ENCODE assay signal across 25 mouse cellular contexts in the genomic region with DNA sequence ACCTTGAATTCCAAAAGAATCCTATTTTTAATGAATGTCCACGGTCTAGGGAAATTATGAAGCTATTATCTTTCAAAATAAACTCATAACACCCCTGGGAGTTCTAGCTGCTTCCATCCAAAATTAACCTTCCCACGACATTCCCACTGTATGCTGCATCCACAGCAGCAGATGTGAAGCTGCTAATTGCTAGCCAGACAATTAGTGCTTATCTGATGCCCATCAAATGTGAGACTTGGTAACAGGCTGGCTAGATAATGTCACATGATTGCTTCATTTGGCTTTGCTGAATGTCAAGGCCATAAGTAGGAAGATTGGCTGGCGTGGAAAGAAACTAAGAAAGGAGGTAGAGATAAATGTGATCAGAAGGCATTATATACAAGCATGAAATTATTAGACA.
DNase-seq lines count a peak whose midpoint lies in the region; ATAC-seq and TF ChIP-seq lines count a peak whose summit lies in the region.
"Had no signal": no experiment of that assay in that cellular context is flagged by ENCODE, and none has a peak within 500 bp of the region (broad histone marks: within the 10 kb centered on the region; RNA-seq: fewer than 3 reads in every experiment).

No protein-coding gene starts in this region.

- no peak overlapping the region for H3K4me3 ChIP-seq in forebrain, embryonic 11.5 days (ENCODE audit: low read depth, low read length)
- no peak overlapping the region for H3K4me3 ChIP-seq in forebrain, embryonic 10.5 days
- no peak overlapping the region for H3K4me3 ChIP-seq in neural tube, embryonic 12.5 days
- no peak overlapping the region for H3K4me3 ChIP-seq in neural tube, embryonic 15.5 days (replicated peaks)
- H3K4me3 ChIP-seq in forebrain, postnatal 0 days (ENCODE audit: low read depth, low read length) = no peak overlapping the region
- H3K4me3 ChIP-seq in intestine, postnatal 0 days (ENCODE audit: low read depth, low read length) = no peak overlapping the region
- H3K4me3 ChIP-seq: heart, adult 2 months; heart, embryonic 13.5 days; layer of hippocampus, adult 2 months; stomach, embryonic 15.5 days had no signal

- 0 out of 2 replicates have a peak, but pooled peaks have one; percentile 33 for ATAC-seq in forebrain, embryonic 11.5 days (replicated peaks; ENCODE audit: low FRiP score)
- ATAC-seq in neural tube, embryonic 12.5 days (ENCODE audit: low FRiP score, low read depth) = 0 out of 2 replicates have a peak, but pooled peaks have one; percentile 41
- ATAC-seq in neural tube, embryonic 15.5 days (ENCODE audit: low FRiP score) = no peak
- peak; percentile 43; the same call in 1 of the 2 replicates for ATAC-seq in forebrain, postnatal 0 days
- no peak for ATAC-seq in intestine, postnatal 0 days
- ATAC-seq: liver, postnatal 0 days; lung, postnatal 0 days; midbrain, embryonic 16.5 days had no signal

- H3K9ac ChIP-seq in forebrain, embryonic 11.5 days (ENCODE audit: low read length) = no peak overlapping the region
- H3K9ac ChIP-seq in neural tube, embryonic 12.5 days = no peak overlapping the region
- H3K9ac ChIP-seq in neural tube, embryonic 15.5 days (replicated peaks) = no peak overlapping the region
- no peak overlapping the region for H3K9ac ChIP-seq in forebrain, postnatal 0 days
- no peak overlapping the region for H3K9ac ChIP-seq in intestine, postnatal 0 days (ENCODE audit: low read depth, low read length)
- H3K9ac ChIP-seq: heart, embryonic 13.5 days; liver, postnatal 0 days; stomach, embryonic 15.5 days had no signal

- no peaks in the 10 kb centered on the region for H3K27me3 ChIP-seq in forebrain, embryonic 11.5 days (ENCODE audit: control insufficient read depth, insufficient read depth, low read length)
- no peaks in the 10 kb centered on the region for H3K27me3 ChIP-seq in forebrain, embryonic 10.5 days (ENCODE audit: poor library complexity, severe bottlenecking)
- no peaks in the 10 kb centered on the region for H3K27me3 ChIP-seq in neural tube, embryonic 12.5 days (replicated peaks)
- H3K27me3 ChIP-seq in neural tube, embryonic 15.5 days (replicated peaks) = no peaks in the 10 kb centered on the region
- H3K27me3 ChIP-seq in forebrain, postnatal 0 days (ENCODE audit: insufficient read depth, low read length) = no peaks in the 10 kb centered on the region
- H3K27me3 ChIP-seq in intestine, postnatal 0 days (replicated peaks; ENCODE audit: control insufficient read depth, insufficient read depth, low read length) = no peaks in the 10 kb centered on the region
- H3K27me3 ChIP-seq: heart, embryonic 13.5 days; stomach, embryonic 15.5 days had no signal

- DNase-seq in forebrain, embryonic 11.5 days (ENCODE audit: low spot score) = no peak
- no peak for DNase-seq in forebrain, embryonic 10.5 days (ENCODE audit: extremely low spot score, low spot score)
- no peak for DNase-seq in forebrain, postnatal 0 days
- DNase-seq in retina, embryonic 14.5 days (ENCODE audit: low spot score) = peak; percentile 4
- DNase-seq in urinary bladder, postnatal 10 days (ENCODE audit: low spot score) = no peak
- DNase-seq: adrenal gland, postnatal 14 days; cerebellum, adult 11 months; cerebellum, adult 9-11 months; gastrocnemius, postnatal 36 days; heart, adult 2 months; heart, postnatal 14 days; kidney, adult 9 months; kidney, postnatal 25 days; layer of hippocampus, postnatal 36 days; liver, postnatal 0 days; thymus, adult 18-20 months; thymus, postnatal 36 days had no signal

- WGBS in forebrain, embryonic 11.5 days = 70% methylated on average over 3 of the region's 3 CpGs
- WGBS in forebrain, embryonic 10.5 days = 89% methylated on average over 3 of the region's 3 CpGs
- 61% methylated on average over 3 of the region's 3 CpGs for WGBS in neural tube, embryonic 12.5 days
- 25% methylated on average over 3 of the region's 3 CpGs for WGBS in neural tube, embryonic 15.5 days
- WGBS in forebrain, postnatal 0 days = 45% methylated on average over 3 of the region's 3 CpGs
- WGBS in intestine, postnatal 0 days = 75% methylated on average over 3 of the region's 3 CpGs

- H3K9me3 ChIP-seq in forebrain, embryonic 11.5 days (ENCODE audit: control insufficient read depth, low read length) = no peaks in the 10 kb centered on the region
- no peaks in the 10 kb centered on the region for H3K9me3 ChIP-seq in forebrain, embryonic 10.5 days
- H3K9me3 ChIP-seq in neural tube, embryonic 12.5 days = no peaks in the 10 kb centered on the region
- no peaks in the 10 kb centered on the region for H3K9me3 ChIP-seq in neural tube, embryonic 15.5 days (replicated peaks)
- no peaks in the 10 kb centered on the region for H3K9me3 ChIP-seq in forebrain, postnatal 0 days (ENCODE audit: low read length)
- no peaks in the 10 kb centered on the region for H3K9me3 ChIP-seq in intestine, postnatal 0 days (ENCODE audit: control insufficient read depth)
- H3K9me3 ChIP-seq: heart, embryonic 13.5 days; stomach, embryonic 15.5 days had no signal

- no peaks in the 10 kb centered on the region for H3K36me3 ChIP-seq in forebrain, embryonic 11.5 days (ENCODE audit: control insufficient read depth, insufficient read depth, low read length)
- no peaks in the 10 kb centered on the region for H3K36me3 ChIP-seq in forebrain, embryonic 10.5 days (replicated peaks)
- no peaks in the 10 kb centered on the region for H3K36me3 ChIP-seq in neural tube, embryonic 12.5 days
- no peaks in the 10 kb centered on the region for H3K36me3 ChIP-seq in neural tube, embryonic 15.5 days
- no peaks in the 10 kb centered on the region for H3K36me3 ChIP-seq in forebrain, postnatal 0 days (ENCODE audit: insufficient read depth)
- H3K36me3 ChIP-seq in intestine, postnatal 0 days (ENCODE audit: control insufficient read depth, insufficient read depth) = no peaks in the 10 kb centered on the region
- H3K36me3 ChIP-seq: heart, embryonic 13.5 days; stomach, embryonic 15.5 days had no signal

- TF ChIP-seq CTCF in forebrain, postnatal 0 days (IDR thresholded peaks at IDR 0.05; ENCODE audit: low read depth) = no peak
- TF ChIP-seq CTCF in intestine, postnatal 0 days (IDR thresholded peaks at IDR 0.05; ENCODE audit: low read depth) = no peak

- H3K4me1 ChIP-seq in forebrain, embryonic 11.5 days (replicated peaks; ENCODE audit: control insufficient read depth, insufficient read depth, low read length) = no peaks in the 10 kb centered on the region
- no peaks in the 10 kb centered on the region for H3K4me1 ChIP-seq in forebrain, embryonic 10.5 days
- H3K4me1 ChIP-seq in neural tube, embryonic 12.5 days = no peaks in the 10 kb centered on the region
- peaks cover 2% of the 10 kb centered on the region; the same call in 1 of the 2 replicates for H3K4me1 ChIP-seq in neural tube, embryonic 15.5 days
- H3K4me1 ChIP-seq in forebrain, postnatal 0 days (ENCODE audit: insufficient read depth) = 0 out of 2 replicates have a peak, but pooled peaks cover 2% of the 10 kb centered on the region
- no peaks in the 10 kb centered on the region for H3K4me1 ChIP-seq in intestine, postnatal 0 days (replicated peaks; ENCODE audit: control insufficient read depth, insufficient read depth, low read length)
- H3K4me1 ChIP-seq: heart, embryonic 13.5 days; stomach, embryonic 15.5 days had no signal

- H3K4me2 ChIP-seq in forebrain, embryonic 11.5 days (ENCODE audit: low read depth, low read length, severe bottlenecking) = no peak overlapping the region
- no peak overlapping the region for H3K4me2 ChIP-seq in neural tube, embryonic 12.5 days (replicated peaks)
- no peak overlapping the region for H3K4me2 ChIP-seq in neural tube, embryonic 15.5 days
- H3K4me2 ChIP-seq in forebrain, postnatal 0 days (ENCODE audit: low read depth) = no peak overlapping the region
- H3K4me2 ChIP-seq in intestine, postnatal 0 days (replicated peaks; ENCODE audit: low read depth) = no peak overlapping the region
- H3K4me2 ChIP-seq: heart, embryonic 13.5 days; stomach, embryonic 15.5 days had no signal

- H3K27ac ChIP-seq in forebrain, embryonic 11.5 days (ENCODE audit: low read depth, low read length) = no peak overlapping the region
- H3K27ac ChIP-seq in forebrain, embryonic 10.5 days = no peak overlapping the region
- H3K27ac ChIP-seq in neural tube, embryonic 12.5 days = no peak overlapping the region
- no peak overlapping the region for H3K27ac ChIP-seq in neural tube, embryonic 15.5 days (replicated peaks)
- no peak overlapping the region for H3K27ac ChIP-seq in forebrain, postnatal 0 days (ENCODE audit: low read depth, low read length)
- H3K27ac ChIP-seq in intestine, postnatal 0 days (ENCODE audit: low read depth, low read length) = no peak overlapping the region
- H3K27ac ChIP-seq: heart, adult 2 months; heart, embryonic 13.5 days; layer of hippocampus, adult 2 months; stomach, embryonic 15.5 days had no signal

Comparison
In these comparisons a context has a peak if more than half of its experiments do, and no peak if none do; other contexts are left out.
1. ATAC-seq: peak in forebrain, embryonic 11.5 days (single experiment), neural tube, embryonic 12.5 days (single experiment) and forebrain, postnatal 0 days (single experiment); none in neural tube, embryonic 15.5 days (single experiment) and intestine, postnatal 0 days (single experiment).